Mouse (Mus musculus) megakaryocyte-erythroid progenitor cell, adult 5 weeks (primary cell): ENCODE measurements around the gene Olfr1099. TPM values are rescaled to one million over a fixed set of nuclear protein-coding genes. Genes with fewer than 3 reads are reported as not detected.

ENCODE experiments used
- polyA plus RNA-seq: library from polyadenylated mRNA; stranded (reverse); fragments of >175 nt; gene quantifications from 2 replicates; pipeline ENCODE4 v1.2.3, GENCODE M21; 2012

Gene Olfr1099
- polyA plus RNA-seq: not detected in 2 replicates

DNA sequence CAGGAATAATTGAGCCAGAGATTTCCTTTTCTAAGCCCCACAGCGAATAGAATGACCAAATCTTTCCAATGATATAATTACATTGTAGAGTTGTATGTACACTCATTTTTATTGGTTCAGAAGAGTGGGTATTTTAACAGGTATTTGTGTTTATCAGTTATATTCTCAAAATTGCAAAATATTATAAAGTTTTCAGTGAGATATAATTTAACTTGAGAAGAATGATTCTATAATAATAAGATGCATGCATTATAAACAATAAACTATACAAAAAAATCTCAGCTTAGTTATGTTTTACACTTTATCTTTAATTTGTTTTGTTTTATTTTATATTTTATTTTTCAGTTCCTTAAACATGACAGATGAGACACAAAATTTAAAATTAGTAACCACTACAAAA, at the start of gene Olfr1099:
Gene Olfr1099 (minus strand): TSS at position 101 of the 400 bp plus-strand sequence.

DNA sequence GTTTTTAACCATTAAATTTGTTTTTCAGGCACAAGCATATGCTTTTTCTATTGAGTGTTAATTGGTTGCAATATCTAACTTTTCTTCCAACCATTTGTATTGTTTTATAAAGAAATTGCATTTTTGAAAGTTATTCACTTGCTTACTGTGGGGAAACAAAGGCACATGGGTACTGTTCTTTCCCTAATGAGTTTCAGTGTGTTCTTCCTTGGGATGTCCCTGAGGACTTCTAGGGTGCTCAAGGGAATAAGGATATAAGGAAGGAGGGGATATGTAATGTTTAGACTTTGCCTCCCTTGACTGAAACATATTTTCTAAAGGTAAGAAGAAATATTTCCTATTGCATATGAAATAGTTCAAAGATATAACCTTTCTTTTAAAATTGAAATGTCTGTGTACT, 37.6 kb upstream of the Olfr1099 start, which contains the start of gene Olfr1102:
Gene Olfr1102 (plus strand): TSS at position 301 of the 400 bp plus-strand sequence.

GRCm38 (mm10) chr2:86991121-86991520, 30.6 kb upstream of the Olfr1099 start, which contains the start of gene Olfr1101:
Gene Olfr1101, minus strand, starts transcription at chr2:86991221.

DNA sequence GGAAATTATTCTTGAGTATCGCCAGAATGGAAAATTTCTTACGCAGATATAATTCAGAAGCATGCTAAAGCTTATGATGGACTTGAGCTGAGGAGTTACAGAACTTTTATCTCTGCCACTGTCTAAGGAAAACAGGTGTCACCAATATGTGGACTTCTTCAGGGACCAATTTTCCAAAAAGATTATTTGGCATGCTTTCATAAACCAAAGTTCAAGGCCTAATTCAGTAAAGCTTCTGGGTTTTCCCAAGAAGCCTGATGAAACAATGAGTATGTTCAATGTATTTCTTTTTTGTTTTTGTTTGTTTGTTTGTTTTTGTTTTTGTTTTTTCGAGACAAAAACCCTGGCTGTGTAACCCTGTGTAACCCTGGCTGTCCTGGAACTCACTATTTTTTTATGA, 19.4 kb upstream of the Olfr1099 start, which contains the start of gene Olfr1100:
Gene Olfr1100 (minus strand): TSS at position 101 of the 400 bp plus-strand sequence.

GRCm38 (mm10) chr2:86924445-86924844, 36.0 kb downstream of the Olfr1099 start, which contains the start of gene Olfr1098:
Gene Olfr1098, minus strand, starts transcription at chr2:86924545.

Other genes with a start within 250 kb of the Olfr1099 start
- gene Olfr1089, start 227.0 kb downstream of the Olfr1099 start, polyA plus RNA-seq: not detected in 2 replicates
- not detected in 2 replicates for gene Olfr1090, start 201.7 kb downstream of the Olfr1099 start, polyA plus RNA-seq
- not detected in 2 replicates for gene Olfr1093, start 178.2 kb downstream of the Olfr1099 start, polyA plus RNA-seq
- gene Olfr141, start 150.7 kb downstream of the Olfr1099 start, polyA plus RNA-seq: not detected in 2 replicates
- gene Olfr1094, start 136.0 kb downstream of the Olfr1099 start, polyA plus RNA-seq: not detected in 2 replicates
- gene Olfr1095, start 109.0 kb downstream of the Olfr1099 start, polyA plus RNA-seq: not detected in 2 replicates
- not detected in 2 replicates for gene Gm13723, start 85.9 kb downstream of the Olfr1099 start, polyA plus RNA-seq
- gene Olfr1097, start 68.5 kb downstream of the Olfr1099 start, polyA plus RNA-seq: not detected in 2 replicates
- gene Olfr1098, start 36.1 kb downstream of the Olfr1099 start, polyA plus RNA-seq: not detected in 2 replicates
- not detected in 2 replicates for gene Olfr1100, start 19.3 kb upstream of the Olfr1099 start, polyA plus RNA-seq
- gene Olfr1101, start 30.5 kb upstream of the Olfr1099 start, polyA plus RNA-seq: not detected in 2 replicates
- gene Olfr1102, start 37.7 kb upstream of the Olfr1099 start, polyA plus RNA-seq: not detected in 2 replicates
- not detected in 2 replicates for gene Olfr1104, start 66.4 kb upstream of the Olfr1099 start, polyA plus RNA-seq
- gene Olfr1105, start 75.8 kb upstream of the Olfr1099 start, polyA plus RNA-seq: not detected in 2 replicates
- gene Olfr1106, start 91.6 kb upstream of the Olfr1099 start, polyA plus RNA-seq: not detected in 2 replicates
- 0.01 TPM in 1 of 2 replicates, not detected in the other for gene Olfr1107, start 115.1 kb upstream of the Olfr1099 start, polyA plus RNA-seq
- gene Olfr1109, start 135.3 kb upstream of the Olfr1099 start, polyA plus RNA-seq: not detected in 2 replicates
- gene Olfr259, start 153.9 kb upstream of the Olfr1099 start, polyA plus RNA-seq: not detected in 2 replicates
- gene Olfr1110, start 179.6 kb upstream of the Olfr1099 start, polyA plus RNA-seq: not detected in 2 replicates
- not detected in 2 replicates for gene Olfr1111, start 191.9 kb upstream of the Olfr1099 start, polyA plus RNA-seq
- gene Olfr1112, start 227.1 kb upstream of the Olfr1099 start, polyA plus RNA-seq: not detected in 2 replicates
- not detected in 2 replicates for gene Olfr1113, start 248.3 kb upstream of the Olfr1099 start, polyA plus RNA-seq